Mouse (Mus musculus): ENCODE data around the gene Gm156. TPM values are rescaled to one million over a fixed set of nuclear protein-coding genes. Genes with fewer than 3 reads are reported as not detected.

Gm156 gene
- not detected for polyA plus RNA-seq (2014; fragmentation: Illumina TruSeq; extraction: RNeasy Lipid Tissue Mini Kit (QIAGEN cat#74804); ENCODE audit: low read depth, low replicate concordance)

DNA sequence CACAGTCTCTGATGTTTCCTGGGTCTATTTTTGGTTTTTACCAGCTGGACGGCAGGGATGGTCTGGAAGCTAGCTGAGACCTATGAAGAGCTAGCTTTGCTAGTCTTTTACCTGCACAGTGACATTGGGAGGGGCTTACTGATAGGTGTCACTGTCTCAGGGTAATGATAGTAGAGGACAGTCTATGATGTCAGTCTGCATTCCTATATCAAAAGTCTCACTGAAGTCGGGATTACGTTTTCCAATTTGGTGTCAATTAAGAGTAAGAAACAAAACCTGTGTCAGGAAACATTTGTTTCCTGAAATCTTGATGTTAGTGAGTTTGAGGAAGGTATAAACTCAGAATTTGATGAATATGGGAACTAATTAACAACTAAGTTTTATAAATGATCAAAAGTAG is at the start of gene Gm156:
Gene Gm156 (minus strand): TSS at position 101 of the 400 bp plus-strand sequence.

DNA sequence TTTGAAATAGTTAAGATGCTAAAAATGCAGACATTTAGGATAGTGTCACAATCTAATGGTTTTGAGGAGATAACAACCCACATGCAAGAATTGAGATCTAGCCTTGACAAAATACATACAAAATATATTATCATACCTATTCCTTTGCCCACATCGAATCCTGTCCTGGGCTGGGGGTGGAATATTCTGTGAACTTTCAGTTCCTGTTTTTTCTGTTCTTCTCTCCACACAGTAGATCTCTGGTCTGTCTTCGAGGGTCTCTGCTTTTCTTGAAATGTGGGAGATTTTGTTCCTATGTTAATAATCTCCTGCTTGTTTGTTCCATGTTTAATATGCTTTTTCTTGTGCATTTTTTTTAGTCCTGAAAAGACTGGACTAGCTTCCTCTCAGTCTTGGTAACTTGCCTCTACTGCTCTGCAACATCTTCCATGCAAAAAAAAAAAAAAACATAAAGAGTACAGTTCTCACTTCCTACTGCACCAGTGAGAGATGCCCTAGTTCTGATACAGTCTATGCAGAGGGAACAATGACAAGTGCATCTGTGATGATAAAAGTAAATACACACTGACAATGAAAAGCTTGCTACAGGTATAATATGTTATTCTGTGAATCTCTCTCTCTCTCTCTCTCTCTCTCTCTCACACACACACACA is 43.9 kb downstream of the Gm156 start, which contains the start of gene Klri2:
Gene Klri2 (minus strand): TSS at position 416 of the 653 bp plus-strand sequence.

DNA sequence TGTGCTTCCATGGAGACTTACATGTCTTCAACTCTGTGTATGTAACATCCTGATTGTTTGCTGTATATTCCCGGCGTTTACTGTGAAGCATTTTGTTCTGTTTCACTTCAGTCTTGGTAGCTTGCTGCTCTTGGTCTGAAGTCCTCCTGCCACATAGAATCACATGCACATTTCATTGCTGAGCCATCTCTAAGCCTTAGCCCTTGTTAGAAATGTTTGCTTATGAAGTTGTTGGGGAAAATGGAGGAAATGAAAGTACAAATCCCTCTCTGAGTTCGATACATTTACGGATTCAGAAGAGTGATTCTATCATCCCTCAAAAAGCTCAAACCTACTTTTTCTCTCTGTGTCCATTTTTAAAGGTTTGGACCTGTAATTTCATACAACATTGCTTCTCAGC is 67.0 kb downstream of the Gm156 start, which contains the start of gene Klri1:
Gene Klri1 (minus strand): TSS at position 101 of the 400 bp plus-strand sequence.

Other genes with a start within 250 kb of the Gm156 start
- gene Klre1, start 206.4 kb downstream of the Gm156 start, polyA plus RNA-seq (2014; fragmentation: Illumina TruSeq; extraction: RNeasy Lipid Tissue Mini Kit (QIAGEN cat#74804); ENCODE audit: low read depth, low replicate concordance) = 0.40 TPM
- 2.7 TPM for gene Klrd1, start 192.5 kb downstream of the Gm156 start, polyA plus RNA-seq (2014; fragmentation: Illumina TruSeq; extraction: RNeasy Lipid Tissue Mini Kit (QIAGEN cat#74804); ENCODE audit: low read depth, low replicate concordance)
- 1.2 TPM for gene Klrk1, start 160.4 kb downstream of the Gm156 start, polyA plus RNA-seq (2014; fragmentation: Illumina TruSeq; extraction: RNeasy Lipid Tissue Mini Kit (QIAGEN cat#74804); ENCODE audit: low read depth, low replicate concordance)
- not detected for gene Klrc3, start 140.9 kb downstream of the Gm156 start, polyA plus RNA-seq (2014; fragmentation: Illumina TruSeq; extraction: RNeasy Lipid Tissue Mini Kit (QIAGEN cat#74804); ENCODE audit: low read depth, low replicate concordance)
- gene Klrc2, start 123.6 kb downstream of the Gm156 start, polyA plus RNA-seq (2014; fragmentation: Illumina TruSeq; extraction: RNeasy Lipid Tissue Mini Kit (QIAGEN cat#74804); ENCODE audit: low read depth, low replicate concordance) = 0.40 TPM
- gene Klrc1, start 105.3 kb downstream of the Gm156 start, polyA plus RNA-seq (2014; fragmentation: Illumina TruSeq; extraction: RNeasy Lipid Tissue Mini Kit (QIAGEN cat#74804); ENCODE audit: low read depth, low replicate concordance) = 0.44 TPM
- gene Klri1, start 67.1 kb downstream of the Gm156 start, polyA plus RNA-seq (2014; fragmentation: Illumina TruSeq; extraction: RNeasy Lipid Tissue Mini Kit (QIAGEN cat#74804); ENCODE audit: low read depth, low replicate concordance) = 0.81 TPM
- gene Klri2, start 43.8 kb downstream of the Gm156 start, polyA plus RNA-seq (2014; fragmentation: Illumina TruSeq; extraction: RNeasy Lipid Tissue Mini Kit (QIAGEN cat#74804); ENCODE audit: low read depth, low replicate concordance) = not detected
- gene Gm17631, start 78.4 kb upstream of the Gm156 start, polyA plus RNA-seq (2014; fragmentation: Illumina TruSeq; extraction: RNeasy Lipid Tissue Mini Kit (QIAGEN cat#74804); ENCODE audit: low read depth, low replicate concordance) = not detected
- gene Klra17, start 92.4 kb upstream of the Gm156 start, polyA plus RNA-seq (2014; fragmentation: Illumina TruSeq; extraction: RNeasy Lipid Tissue Mini Kit (QIAGEN cat#74804); ENCODE audit: low read depth, low replicate concordance) = not detected
- not detected for gene Klra5, start 133.4 kb upstream of the Gm156 start, polyA plus RNA-seq (2014; fragmentation: Illumina TruSeq; extraction: RNeasy Lipid Tissue Mini Kit (QIAGEN cat#74804); ENCODE audit: low read depth, low replicate concordance)
- not detected for gene Klra6, start 242.7 kb upstream of the Gm156 start, polyA plus RNA-seq (2014; fragmentation: Illumina TruSeq; extraction: RNeasy Lipid Tissue Mini Kit (QIAGEN cat#74804); ENCODE audit: low read depth, low replicate concordance)

Data from kidney, adult 10 weeks (tissue).